Mouse (Mus musculus): Measurements from ENCODE around the gene Far1.

DNA sequence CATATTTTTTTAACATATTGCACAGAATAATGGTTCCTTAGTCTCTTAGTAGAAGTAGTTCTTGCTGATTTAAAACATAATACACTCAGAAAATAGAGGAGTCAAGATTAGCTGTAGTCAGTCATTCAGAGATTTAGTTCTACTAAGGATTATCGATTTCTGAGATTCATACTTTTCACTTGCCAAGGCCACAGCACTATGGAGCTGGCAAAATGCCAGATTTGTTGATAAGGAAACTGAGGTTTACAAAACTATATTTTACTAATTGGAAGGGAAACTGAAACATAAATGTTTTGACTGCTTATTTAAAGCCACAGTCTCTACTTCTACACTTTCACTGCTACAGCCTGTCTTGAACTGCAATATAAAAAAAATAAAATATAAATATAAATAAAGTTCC, 53.3 kb downstream of the Far1 start:
- no peak for TF ChIP-seq EP300 (IDR thresholded peaks at IDR 0.05; ENCODE audit: low read depth in 1 of 2, low read length in 2 of 2)
- TF ChIP-seq CTCF (IDR thresholded peaks at IDR 0.05 in 2 of 3, conservative IDR thresholded peaks at IDR 0.05 in 1 of 3; ENCODE audit: control insufficient read depth in 1 of 3, insufficient read depth in 1 of 3, low read depth in 2 of 3, low read length in 3 of 3, poor library complexity in 1 of 3, severe bottlenecking in 1 of 3) = no peak
- TF ChIP-seq POLR2A (IDR thresholded peaks at IDR 0.05; ENCODE audit: control insufficient read depth in 1 of 2, insufficient read depth in 1 of 2, low read depth in 1 of 2, low read length in 2 of 2, poor library complexity in 1 of 2) = no peak
- TF ChIP-seq ELF1 (IDR thresholded peaks at IDR 0.05; ENCODE audit: low read depth, low read length) = no peak
- no peak for TF ChIP-seq MAFK (IDR thresholded peaks at IDR 0.05; ENCODE audit: borderline replicate concordance, low read depth, low read length)
- no peak for TF ChIP-seq MEF2A (IDR thresholded peaks at IDR 0.05; ENCODE audit: extremely low read depth, insufficient replicate concordance, low read depth, low read length, poor library complexity, severe bottlenecking)
